Mouse (Mus musculus): Measurements from ENCODE around the gene Klf6. TPM values are rescaled to one million over a fixed set of nuclear protein-coding genes. Genes with fewer than 3 reads are reported as not detected.
A peak's percentile ranks its signal among the peaks of the same experiment; 100 is the strongest.

Gene Klf6
- polyA plus RNA-seq, 1 experiment from 2014 or later, result 50.3 TPM

DNA sequence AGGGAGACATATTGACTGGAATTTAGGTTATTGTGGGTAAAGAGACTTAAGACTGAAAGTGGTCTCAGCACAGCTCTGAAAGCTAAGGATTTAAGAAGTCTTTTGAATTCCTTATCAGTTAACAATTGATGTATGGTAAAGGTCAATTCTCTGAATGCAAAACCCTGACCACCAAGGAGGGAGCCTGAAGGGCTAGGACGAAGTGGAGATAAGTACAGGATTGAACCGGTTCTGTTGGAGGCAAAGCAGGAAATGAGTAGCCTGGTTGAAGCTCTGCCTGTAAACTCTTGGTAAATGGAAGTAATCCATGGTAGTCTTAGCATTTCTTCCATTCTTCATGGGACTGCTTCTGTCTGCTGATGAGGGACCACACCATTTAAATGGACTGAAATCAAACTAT is 17.5 kb upstream of the Klf6 start:
- H3K4me1 ChIP-seq (replicated peaks; ENCODE audit: insufficient read depth, low read length), result peaks cover 5% of the 10 kb centered on the region; the same call in 1 of the 2 replicates
- WGBS, result 64% methylated on average over 2 of the region's 2 CpGs
- no peak overlapping the region for H3K9ac ChIP-seq (ENCODE audit: low read depth, low read length)
- no peak for ATAC-seq (replicated peaks; ENCODE audit: low FRiP score, low read depth)
- DNase-seq (ENCODE audit: low spot score), result no peak
- H3K27me3 ChIP-seq (ENCODE audit: insufficient read depth, low read length), result no peaks in the 10 kb centered on the region
- H3K27ac ChIP-seq, result no peak overlapping the region
- no peak for TF ChIP-seq CTCF (IDR thresholded peaks at IDR 0.05; ENCODE audit: low read depth)
- H3K4me2 ChIP-seq (ENCODE audit: low read length), result no peak overlapping the region
- no peaks in the 10 kb centered on the region for H3K36me3 ChIP-seq (ENCODE audit: insufficient read depth, low read length)
- no peak overlapping the region for H3K4me3 ChIP-seq (replicated peaks; ENCODE audit: low read depth, low read length)
- H3K9me3 ChIP-seq (replicated peaks; ENCODE audit: low read length), result no peaks in the 10 kb centered on the region

DNA sequence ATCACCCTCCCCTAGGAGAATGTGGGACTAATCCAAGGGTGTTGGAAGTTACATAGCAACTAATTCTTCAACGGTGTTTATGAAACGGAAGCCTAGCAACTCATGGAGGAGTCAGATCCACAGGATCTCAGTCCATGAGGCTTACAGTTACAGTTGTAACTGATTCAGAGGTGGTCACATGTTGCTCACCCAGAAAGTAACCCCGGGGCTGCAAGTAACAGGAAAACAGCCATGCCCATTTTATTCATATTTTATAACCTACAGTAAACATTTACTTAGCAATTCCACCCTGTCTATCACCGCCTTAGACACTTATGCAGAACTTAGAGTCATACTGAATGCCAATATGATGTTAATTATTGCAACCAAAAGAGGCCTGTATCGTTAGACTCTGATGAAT is 16.9 kb upstream of the Klf6 start:
- no peak for DNase-seq (ENCODE audit: low spot score)
- Histone ChIP-seq H3K4me2 (ENCODE audit: low read length) (no peak overlapping the region), H3K4me3 (replicated peaks; ENCODE audit: low read depth, low read length) (no peak overlapping the region), H3K27ac (no peak overlapping the region), H3K9me3 (replicated peaks; ENCODE audit: low read length) (no peaks in the 10 kb centered on the region), H3K36me3 (ENCODE audit: insufficient read depth, low read length) (no peaks in the 10 kb centered on the region), H3K27me3 (ENCODE audit: insufficient read depth, low read length) (no peaks in the 10 kb centered on the region), H3K4me1 (replicated peaks; ENCODE audit: insufficient read depth, low read length) (peaks cover 5% of the 10 kb centered on the region; the same call in 1 of the 2 replicates), H3K9ac (ENCODE audit: low read depth, low read length) (no peak overlapping the region)
- ATAC-seq (replicated peaks; ENCODE audit: low FRiP score, low read depth), result no peak
- TF ChIP-seq CTCF (IDR thresholded peaks at IDR 0.05; ENCODE audit: low read depth), result no peak
- WGBS, result 87% methylated on average over 5 of the region's 5 CpGs

DNA sequence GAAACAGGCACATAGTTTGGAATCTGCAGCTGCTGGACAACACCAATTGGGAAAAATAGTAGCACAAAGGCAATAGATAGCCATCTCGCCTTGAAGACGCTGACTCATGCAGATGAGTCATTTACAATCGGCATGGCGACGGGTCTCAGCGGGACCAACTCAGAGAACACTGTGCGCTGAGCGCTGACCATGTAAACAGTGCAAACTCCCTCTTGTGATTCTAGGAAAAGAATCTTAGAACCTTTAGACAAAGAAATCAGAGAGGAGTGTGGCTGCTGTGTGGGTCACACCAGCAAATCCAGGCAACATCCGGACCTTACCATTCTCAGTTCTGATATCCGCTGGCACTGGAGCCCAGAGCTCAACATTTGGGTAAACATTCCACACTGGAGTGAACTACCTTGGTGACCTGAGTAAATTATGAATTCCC is 16.1 kb upstream of the Klf6 start:
- no peak for TF ChIP-seq CTCF (IDR thresholded peaks at IDR 0.05; ENCODE audit: low read depth)
- H3K9ac ChIP-seq (ENCODE audit: low read depth, low read length), result no peak overlapping the region
- peak overlapping the region; percentile 76 for H3K27ac ChIP-seq
- no peaks in the 10 kb centered on the region for H3K9me3 ChIP-seq (replicated peaks; ENCODE audit: low read length)
- H3K4me1 ChIP-seq (replicated peaks; ENCODE audit: insufficient read depth, low read length), result peaks cover 5% of the 10 kb centered on the region; the same call in 1 of the 2 replicates
- peak overlapping the region; percentile 30 for H3K4me2 ChIP-seq (ENCODE audit: low read length)
- DNase-seq (ENCODE audit: low spot score) (peak; percentile 57), ATAC-seq (replicated peaks; ENCODE audit: low FRiP score, low read depth) (peak; percentile 77)
- no peaks in the 10 kb centered on the region for H3K36me3 ChIP-seq (ENCODE audit: insufficient read depth, low read length)
- H3K27me3 ChIP-seq (ENCODE audit: insufficient read depth, low read length), result no peaks in the 10 kb centered on the region
- WGBS, result 51% methylated on average over 10 of the region's 10 CpGs
- H3K4me3 ChIP-seq (replicated peaks; ENCODE audit: low read depth, low read length), result no peak overlapping the region

DNA sequence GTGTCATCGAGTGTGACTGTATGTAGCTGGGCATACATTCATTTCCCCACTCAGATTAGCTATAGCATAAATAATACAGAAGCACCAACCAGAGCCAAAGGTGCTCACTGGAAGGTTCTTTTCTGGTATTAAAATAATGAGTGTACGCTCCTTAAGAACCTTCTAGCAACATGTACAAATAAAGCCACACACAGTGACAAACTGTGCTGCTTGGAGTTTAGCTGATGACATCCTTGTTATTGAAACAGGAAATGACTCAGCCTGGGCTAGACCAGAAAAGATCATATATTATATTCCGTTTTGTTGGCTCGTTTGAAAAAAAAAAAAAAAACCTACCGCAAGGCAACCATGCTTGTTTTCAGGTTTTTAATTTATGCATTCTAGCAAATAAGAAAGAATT is 15.7 kb upstream of the Klf6 start:
- DNase-seq (ENCODE audit: low spot score), result peak; percentile 78
- 44% methylated on average over 5 of the region's 5 CpGs for WGBS
- Histone ChIP-seq H3K9me3 (replicated peaks; ENCODE audit: low read length) (no peaks in the 10 kb centered on the region), H3K27ac (peak overlapping the region; percentile 76), H3K9ac (ENCODE audit: low read depth, low read length) (no peak overlapping the region), H3K27me3 (ENCODE audit: insufficient read depth, low read length) (no peaks in the 10 kb centered on the region), H3K36me3 (ENCODE audit: insufficient read depth, low read length) (no peaks in the 10 kb centered on the region), H3K4me1 (replicated peaks; ENCODE audit: insufficient read depth, low read length) (peaks cover 5% of the 10 kb centered on the region; the same call in 1 of the 2 replicates), H3K4me3 (replicated peaks; ENCODE audit: low read depth, low read length) (no peak overlapping the region), H3K4me2 (ENCODE audit: low read length) (peak overlapping the region; percentile 30; the same call in 1 of the 2 replicates)
- no peak for TF ChIP-seq CTCF (IDR thresholded peaks at IDR 0.05; ENCODE audit: low read depth)
- ATAC-seq (replicated peaks; ENCODE audit: low FRiP score, low read depth), result peak; percentile 67; the same call in 1 of the 2 replicates

DNA sequence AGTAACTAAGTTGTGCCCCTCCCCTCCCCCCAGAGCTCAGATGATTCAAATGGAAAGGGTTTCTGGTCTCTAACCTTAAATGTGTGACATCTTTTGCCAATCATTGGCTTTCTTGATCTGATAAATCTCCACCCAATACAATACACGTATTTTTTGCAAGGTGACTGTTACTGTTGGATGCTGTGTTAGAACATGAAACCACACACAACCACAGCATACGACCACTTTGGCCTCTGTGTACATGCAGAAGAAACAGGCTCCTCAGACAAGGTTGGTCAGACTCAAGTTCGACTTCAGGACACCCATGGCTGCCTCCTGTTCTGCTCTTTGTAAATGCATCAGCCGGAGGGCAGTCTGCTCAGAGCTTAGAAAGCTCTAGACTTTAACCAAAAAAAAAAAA is 14.4 kb upstream of the Klf6 start:
- H3K27me3 ChIP-seq (ENCODE audit: insufficient read depth, low read length), result no peaks in the 10 kb centered on the region
- no peak for ATAC-seq (replicated peaks; ENCODE audit: low FRiP score, low read depth)
- no peak overlapping the region for H3K4me3 ChIP-seq (replicated peaks; ENCODE audit: low read depth, low read length)
- TF ChIP-seq CTCF (IDR thresholded peaks at IDR 0.05; ENCODE audit: low read depth), result no peak
- 70% methylated on average over 4 of the region's 4 CpGs for WGBS
- no peaks in the 10 kb centered on the region for H3K36me3 ChIP-seq (ENCODE audit: insufficient read depth, low read length)
- no peak for DNase-seq (ENCODE audit: low spot score)
- H3K9me3 ChIP-seq (replicated peaks; ENCODE audit: low read length), result no peaks in the 10 kb centered on the region
- no peak overlapping the region for H3K9ac ChIP-seq (ENCODE audit: low read depth, low read length)
- H3K4me2 ChIP-seq (ENCODE audit: low read length), result no peak overlapping the region
- H3K4me1 ChIP-seq (replicated peaks; ENCODE audit: insufficient read depth, low read length), result peaks cover 5% of the 10 kb centered on the region; the same call in 1 of the 2 replicates
- H3K27ac ChIP-seq, result no peak overlapping the region

DNA sequence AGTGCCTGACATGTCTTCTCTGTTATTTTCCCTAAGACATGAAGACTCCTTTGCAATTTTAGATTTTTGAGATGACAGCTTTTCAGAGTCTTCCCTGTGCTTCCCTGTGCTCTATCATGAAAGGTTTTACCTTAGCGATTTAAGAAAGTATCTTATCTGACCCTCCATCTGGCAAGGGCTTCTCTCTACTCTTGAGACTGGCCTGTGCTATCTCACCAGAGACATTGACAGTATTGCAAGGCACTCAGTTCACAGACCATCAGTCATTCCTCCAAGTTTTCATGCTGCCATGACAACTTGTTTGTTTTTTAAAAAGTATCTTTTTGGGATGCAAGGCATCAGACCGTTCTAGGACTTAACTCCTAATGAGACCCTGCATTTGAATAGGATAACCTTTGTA is 13.5 kb upstream of the Klf6 start:
- Histone ChIP-seq H3K27me3 (ENCODE audit: insufficient read depth, low read length) (no peaks in the 10 kb centered on the region), H3K27ac (no peak overlapping the region), H3K4me2 (ENCODE audit: low read length) (no peak overlapping the region), H3K4me1 (replicated peaks; ENCODE audit: insufficient read depth, low read length) (peaks cover 5% of the 10 kb centered on the region; the same call in 1 of the 2 replicates), H3K9ac (ENCODE audit: low read depth, low read length) (no peak overlapping the region), H3K9me3 (replicated peaks; ENCODE audit: low read length) (no peaks in the 10 kb centered on the region), H3K4me3 (replicated peaks; ENCODE audit: low read depth, low read length) (no peak overlapping the region), H3K36me3 (ENCODE audit: insufficient read depth, low read length) (no peaks in the 10 kb centered on the region)
- TF ChIP-seq CTCF (IDR thresholded peaks at IDR 0.05; ENCODE audit: low read depth), result no peak
- DNase-seq (ENCODE audit: low spot score) (no peak), ATAC-seq (replicated peaks; ENCODE audit: low FRiP score, low read depth) (no peak)
- 70% methylated on average over 2 of the region's 2 CpGs for WGBS

DNA sequence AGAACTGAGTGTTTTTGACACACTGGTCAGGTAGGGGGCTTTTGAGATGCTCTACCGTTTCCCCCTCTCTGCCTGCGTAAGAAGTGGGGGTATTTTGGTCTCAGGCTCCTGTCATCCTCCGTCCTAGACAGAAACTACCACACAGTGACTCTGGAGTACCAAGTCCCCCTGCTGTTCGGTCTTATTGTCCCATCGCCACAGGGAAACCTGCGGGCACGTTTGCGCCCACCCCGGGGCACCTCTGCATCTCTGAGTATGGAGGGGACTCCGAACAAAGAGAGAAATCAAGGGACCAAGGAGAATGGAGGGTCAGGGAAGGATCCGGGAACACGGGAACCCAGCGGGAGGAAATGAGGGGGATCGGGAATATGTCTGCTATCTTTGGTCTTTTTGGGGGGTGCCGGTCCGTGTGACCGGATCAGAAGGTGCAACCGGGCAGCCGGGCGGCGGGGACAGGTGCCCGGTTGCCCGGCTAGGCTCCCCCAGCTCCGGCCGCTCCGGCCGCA is 578 bp upstream of the Klf6 start:
- Histone ChIP-seq H3K36me3 (ENCODE audit: insufficient read depth, low read length) (peaks cover 6% of the 10 kb centered on the region), H3K9ac (ENCODE audit: low read depth, low read length) (peak overlapping the region; percentile 94), H3K9me3 (replicated peaks; ENCODE audit: low read length) (no peaks in the 10 kb centered on the region), H3K4me3 (replicated peaks; ENCODE audit: low read depth, low read length) (peak overlapping the region; percentile 67), H3K4me1 (replicated peaks; ENCODE audit: insufficient read depth, low read length) (0 out of 2 replicates have a peak, but pooled peaks cover 4% of the 10 kb centered on the region), H3K27me3 (ENCODE audit: insufficient read depth, low read length) (no peaks in the 10 kb centered on the region), H3K27ac (peak overlapping the region; percentile 99), H3K4me2 (ENCODE audit: low read length) (peak overlapping the region; percentile 78)
- under 1% methylated on average over 27 of the region's 27 CpGs for WGBS
- ATAC-seq (replicated peaks; ENCODE audit: low FRiP score, low read depth) (peak; percentile 56), DNase-seq (ENCODE audit: low spot score) (peak; percentile 83)
- TF ChIP-seq CTCF (IDR thresholded peaks at IDR 0.05; ENCODE audit: low read depth), result peak; percentile 59

Measured in kidney, postnatal 0 days (tissue).